Mouse (Mus musculus): ENCODE results near the gene Arhgef18.

GRCm38 (mm10) chr8:3395246-3395645 is 2.4 kb downstream of the Arhgef18 start:
- TF ChIP-seq CTCF (conservative IDR thresholded peaks at IDR 0.05; ENCODE audit: low read length) (no peak), NANOG (IDR thresholded peaks at IDR 0.05; ENCODE audit: borderline replicate concordance, low read length) (peak; percentile 57; the same call in 1 of the 2 replicates), POU5F1 (IDR thresholded peaks at IDR 0.05; ENCODE audit: borderline replicate concordance, low read length) (peak; percentile 50; the same call in 1 of the 2 replicates)

Measured in E14TG2a.4 (cell line).